Mouse (Mus musculus) midbrain, embryonic 14.5 days (tissue): ENCODE measurements around the gene Mtg2. TPM values are rescaled to one million over a fixed set of nuclear protein-coding genes. Genes with fewer than 3 reads are reported as not detected.

Experiments
- ATAC-seq: fragments of 200-750 bp; cut with Nextera tagmentation; 2 replicates; pipeline ENCODE4 v1.8.0; 2017; ENCODE audit warnings: moderate number of reproducible peaks, moderate library complexity; ENCODE audit not compliant: low FRiP score, low TSS enrichment
- DNase-seq: peaks from one replicate; pipeline ENCODE4 v3.0.0-alpha.2; 2015
- H3K27ac ChIP-seq: fragments of 300-500 bp; sonication (generic); replicated peaks from 2 replicates; pipeline ENCODE4 v1.5.1; 2014; ENCODE audit warnings: mild to moderate bottlenecking, low read depth, low read length, moderate library complexity
- H3K27me3 ChIP-seq: fragments of 300-500 bp; sonication (generic); 2 replicates; pipeline ENCODE4 v1.6.1; 2014; ENCODE audit warnings: low read length, control low read depth, mixed read lengths; ENCODE audit not compliant: control insufficient read depth, insufficient read depth
- H3K36me3 ChIP-seq: fragments of 300-500 bp; sonication (generic); 2 replicates; pipeline ENCODE4 v1.6.1; 2014; ENCODE audit warnings: low read length, control low read depth; ENCODE audit not compliant: control insufficient read depth, insufficient read depth
- H3K4me1 ChIP-seq: fragments of 300-500 bp; sonication (generic); 2 replicates; pipeline ENCODE4 v1.6.1; 2014; ENCODE audit warnings: mild to moderate bottlenecking, antibody characterized with exemption, low read length, control low read depth; ENCODE audit not compliant: control insufficient read depth, insufficient read depth
- H3K4me2 ChIP-seq: fragments of 300-500 bp; sonication (generic); 2 replicates; pipeline ENCODE4 v1.6.1; 2014; ENCODE audit warnings: mild to moderate bottlenecking, low read length, moderate library complexity
- H3K4me3 ChIP-seq: fragments of 300-500 bp; sonication (generic); replicated peaks from 2 replicates; pipeline ENCODE4 v1.5.1; 2014; ENCODE audit warnings: low read depth, low read length
- H3K9ac ChIP-seq: fragments of 300-500 bp; sonication (generic); replicated peaks from 2 replicates; pipeline ENCODE4 v1.6.1; 2014; ENCODE audit warnings: mild to moderate bottlenecking, low read length, moderate library complexity
- H3K9me3 ChIP-seq: fragments of 300-500 bp; sonication (generic); 2 replicates; pipeline ENCODE4 v1.6.1; 2016; ENCODE audit warnings: low read length, control low read depth, mixed read lengths; ENCODE audit not compliant: control insufficient read depth
- WGBS: fragments of 180-500 bp; shearing (Covaris S2); extraction: QIAGEN DNeasy Blood & Tissue Kit; methylation state at CpG from one replicate; pipeline ENCODE4 v1.1.7; 2014; 5-methylcytosine and 5-hydroxymethylcytosine counted together
- polyA plus RNA-seq: library from polyadenylated mRNA; unstranded; fragments of >200 nt; fragmentation: Nextera tagmentation; extraction: Ambion mirVana; gene quantifications from 2 replicates; pipeline ENCODE4 v1.2.1, GENCODE M21; 2014

Mtg2 gene
- polyA plus RNA-seq, 1 experiment from 2014 or later, result 35.4 TPM

- no peak overlapping the region for H3K4me2 ChIP-seq
- H3K27ac ChIP-seq, result no peak overlapping the region
- ATAC-seq (no peak), DNase-seq (no peak)
- no peak overlapping the region for H3K4me3 ChIP-seq
- no peaks in the 10 kb centered on the region for H3K9me3 ChIP-seq
- no peak overlapping the region for H3K9ac ChIP-seq
- WGBS, result 67% methylated on average over 4 of the region's 4 CpGs
- H3K4me1 ChIP-seq, result peaks cover 18% of the 10 kb centered on the region; the same call in 1 of the 2 replicates
- peaks cover 30% of the 10 kb centered on the region for H3K27me3 ChIP-seq
- H3K36me3 ChIP-seq, result no peaks in the 10 kb centered on the region
These were observed 36.7 kb downstream of the Mtg2 start for GRCm38 (mm10) chr2:180107081-180107480.

- H3K27me3 ChIP-seq, result peaks cover 21% of the 10 kb centered on the region
- 68% methylated on average over 6 of the region's 6 CpGs for WGBS
- no peak for DNase-seq
- no peak overlapping the region for H3K9ac ChIP-seq
- no peaks in the 10 kb centered on the region for H3K9me3 ChIP-seq
- H3K27ac ChIP-seq, result no peak overlapping the region
- ATAC-seq, result no peak
- H3K4me1 ChIP-seq, result 0 out of 2 replicates have a peak, but pooled peaks cover 7% of the 10 kb centered on the region
- H3K4me3 ChIP-seq, result no peak overlapping the region
- no peak overlapping the region for H3K4me2 ChIP-seq
- H3K36me3 ChIP-seq, result no peaks in the 10 kb centered on the region
These were observed 37.9 kb downstream of the Mtg2 start for GRCm38 (mm10) chr2:180108285-180108684.

- Histone ChIP-seq H3K36me3 (no peaks in the 10 kb centered on the region), H3K27ac (0 out of 2 replicates have a peak overlapping the region, but pooled peaks have one; percentile 9), H3K27me3 (no peaks in the 10 kb centered on the region), H3K4me1 (peaks cover 35% of the 10 kb centered on the region), H3K4me3 (no peak overlapping the region), H3K9me3 (no peaks in the 10 kb centered on the region), H3K9ac (no peak overlapping the region), H3K4me2 (no peak overlapping the region)
- ATAC-seq (no peak), DNase-seq (no peak)
- 56% methylated on average over 17 of the region's 17 CpGs for WGBS
These were observed 43.8 kb downstream of the Mtg2 start for GRCm38 (mm10) chr2:180113909-180114890.

GRCm38 (mm10) chr2:180115279-180115678 is 44.9 kb downstream of the Mtg2 start:
- WGBS, result 32% methylated on average over 6 of the region's 6 CpGs
- Histone ChIP-seq H3K4me3 (no peak overlapping the region), H3K9ac (no peak overlapping the region), H3K27me3 (no peaks in the 10 kb centered on the region), H3K4me1 (peaks cover 42% of the 10 kb centered on the region), H3K27ac (peak overlapping the region; percentile 9; the same call in 1 of the 2 replicates), H3K4me2 (no peak overlapping the region), H3K36me3 (no peaks in the 10 kb centered on the region), H3K9me3 (no peaks in the 10 kb centered on the region)
- DNase-seq, result peak; percentile 67
- ATAC-seq, result no peak

- H3K4me2 ChIP-seq, result no peak overlapping the region
- no peak overlapping the region for H3K4me3 ChIP-seq
- H3K36me3 ChIP-seq, result no peaks in the 10 kb centered on the region
- H3K27me3 ChIP-seq, result no peaks in the 10 kb centered on the region
- H3K9me3 ChIP-seq, result no peaks in the 10 kb centered on the region
- no peak overlapping the region for H3K27ac ChIP-seq
- ATAC-seq (no peak), DNase-seq (no peak)
- H3K4me1 ChIP-seq, result peaks cover 49% of the 10 kb centered on the region
- WGBS, result 81% methylated on average over 10 of the region's 10 CpGs
- H3K9ac ChIP-seq, result no peak overlapping the region
These were observed 45.7 kb downstream of the Mtg2 start for GRCm38 (mm10) chr2:180116081-180116493.

GRCm38 (mm10) chr2:180116741-180117484 is 46.5 kb downstream of the Mtg2 start:
- Histone ChIP-seq H3K27ac (peak overlapping the region; percentile 80), H3K9me3 (no peaks in the 10 kb centered on the region), H3K27me3 (no peaks in the 10 kb centered on the region), H3K4me2 (peak overlapping the region; percentile 69), H3K4me3 (no peak overlapping the region), H3K36me3 (no peaks in the 10 kb centered on the region), H3K4me1 (peaks cover 49% of the 10 kb centered on the region), H3K9ac (no peak overlapping the region)
- ATAC-seq (no peak), DNase-seq (no peak)
- 67% methylated on average over 8 of the region's 8 CpGs for WGBS

- peak; percentile 88 for DNase-seq
- Histone ChIP-seq H3K27me3 (no peaks in the 10 kb centered on the region), H3K4me3 (no peak overlapping the region), H3K9me3 (no peaks in the 10 kb centered on the region), H3K36me3 (no peaks in the 10 kb centered on the region), H3K27ac (peak overlapping the region; percentile 80), H3K4me2 (peak overlapping the region; percentile 69), H3K4me1 (peaks cover 49% of the 10 kb centered on the region), H3K9ac (peak overlapping the region; percentile 16; the same call in 1 of the 2 replicates)
- peak; percentile 46 for ATAC-seq
- WGBS, result 5% methylated on average over 13 of the region's 13 CpGs
These were observed 47.3 kb downstream of the Mtg2 start for GRCm38 (mm10) chr2:180117485-180118194.
